Mouse (Mus musculus) stomach, embryonic 16.5 days (tissue): ENCODE results near the gene Muc3a. TPM values are rescaled to one million over a fixed set of nuclear protein-coding genes. Genes with fewer than 3 reads are reported as not detected.

ENCODE experiments used
- ATAC-seq: fragments of 200-750 bp; cut with Nextera tagmentation; 2 replicates; pipeline ENCODE4 v1.8.0; 2017; ENCODE audit warnings: moderate number of reproducible peaks, moderate TSS enrichment; ENCODE audit not compliant: insufficient read depth, low FRiP score
- H3K27ac ChIP-seq: fragments of 300-500 bp; sonication (generic); 2 replicates; pipeline ENCODE4 v1.5.1; 2014; ENCODE audit warnings: low read length
- H3K27me3 ChIP-seq: fragments of 300-500 bp; sonication (generic); 2 replicates; pipeline ENCODE4 v1.6.1; 2014; ENCODE audit warnings: low read length, control low read depth, mixed read lengths; ENCODE audit not compliant: control insufficient read depth, insufficient read depth
- H3K36me3 ChIP-seq: fragments of 300-500 bp; sonication (generic); 2 replicates; pipeline ENCODE4 v1.6.1; 2014; ENCODE audit warnings: low read length; ENCODE audit not compliant: control insufficient read depth, insufficient read depth
- H3K4me1 ChIP-seq: fragments of 300-500 bp; sonication (generic); 2 replicates; pipeline ENCODE4 v1.6.1; 2014; ENCODE audit warnings: low read length, control low read depth, mixed read lengths; ENCODE audit not compliant: control insufficient read depth, insufficient read depth
- H3K4me2 ChIP-seq: fragments of 300-500 bp; sonication (generic); 2 replicates; pipeline ENCODE4 v1.6.1; 2014; ENCODE audit warnings: low read depth, low read length, mixed read lengths
- H3K4me3 ChIP-seq: fragments of 300-500 bp; sonication (generic); replicated peaks from 2 replicates; pipeline ENCODE4 v1.5.1; 2014; ENCODE audit warnings: mild to moderate bottlenecking, low read length
- H3K9ac ChIP-seq: fragments of 300-500 bp; sonication (generic); 2 replicates; pipeline ENCODE4 v1.6.1; 2014; ENCODE audit warnings: low read length
- H3K9me3 ChIP-seq: fragments of 300-500 bp; sonication (generic); replicated peaks from 2 replicates; pipeline ENCODE4 v1.6.1; 2016; ENCODE audit warnings: low read length, control low read depth; ENCODE audit not compliant: control insufficient read depth
- WGBS: fragments of 180-500 bp; shearing (Covaris S2); extraction: QIAGEN DNeasy Blood & Tissue Kit; methylation state at CpG from one replicate; pipeline ENCODE4 v1.1.7; 2014; 5-methylcytosine and 5-hydroxymethylcytosine counted together
- polyA plus RNA-seq: library from polyadenylated mRNA; unstranded; fragments of >200 nt; fragmentation: Nextera tagmentation; extraction: Ambion mirVana; gene quantifications from 2 replicates; pipeline ENCODE4 v1.2.1, GENCODE M21; 2015

Muc3a gene
- polyA plus RNA-seq, 1 experiment from 2014 or later: 1.1 TPM

GRCm38 (mm10) chr5:137179646-137180374 is 32.4 kb downstream of the Muc3a start:
- H3K36me3 ChIP-seq: no peaks in the 10 kb centered on the region
- H3K27me3 ChIP-seq: no peaks in the 10 kb centered on the region
- ATAC-seq: no peak
- H3K4me2 ChIP-seq: no peak overlapping the region
- 72% methylated on average over 8 of the region's 8 CpGs for WGBS
- H3K27ac ChIP-seq: no peak overlapping the region
- H3K9ac ChIP-seq: no peak overlapping the region
- no peak overlapping the region for H3K4me3 ChIP-seq
- no peaks in the 10 kb centered on the region for H3K9me3 ChIP-seq
- H3K4me1 ChIP-seq: no peaks in the 10 kb centered on the region

- H3K4me2 ChIP-seq: no peak overlapping the region
- no peak overlapping the region for H3K9ac ChIP-seq
- H3K4me1 ChIP-seq: no peaks in the 10 kb centered on the region
- H3K27me3 ChIP-seq: no peaks in the 10 kb centered on the region
- H3K36me3 ChIP-seq: no peaks in the 10 kb centered on the region
- 59% methylated on average over 6 of the region's 6 CpGs for WGBS
- H3K4me3 ChIP-seq: no peak overlapping the region
- no peak overlapping the region for H3K27ac ChIP-seq
- H3K9me3 ChIP-seq: no peaks in the 10 kb centered on the region
- no peak for ATAC-seq
Observed at GRCm38 (mm10) chr5:137173967-137174366, 38.2 kb downstream of the Muc3a start.

GRCm38 (mm10) chr5:137172591-137172990 is 39.6 kb downstream of the Muc3a start:
- H3K4me2 ChIP-seq: no peak overlapping the region
- no peak overlapping the region for H3K27ac ChIP-seq
- no peaks in the 10 kb centered on the region for H3K27me3 ChIP-seq
- no peaks in the 10 kb centered on the region for H3K36me3 ChIP-seq
- H3K4me3 ChIP-seq: no peak overlapping the region
- H3K9me3 ChIP-seq: no peaks in the 10 kb centered on the region
- H3K4me1 ChIP-seq: no peaks in the 10 kb centered on the region
- H3K9ac ChIP-seq: no peak overlapping the region
- ATAC-seq: no peak
- WGBS: 6% methylated on average over 1 of the region's 1 CpGs

- Histone ChIP-seq H3K4me2 (no peak overlapping the region), H3K9ac (no peak overlapping the region), H3K4me1 (no peaks in the 10 kb centered on the region), H3K27me3 (no peaks in the 10 kb centered on the region), H3K4me3 (no peak overlapping the region), H3K27ac (no peak overlapping the region), H3K9me3 (no peaks in the 10 kb centered on the region), H3K36me3 (no peaks in the 10 kb centered on the region)
- WGBS: 49% methylated on average over 7 of the region's 7 CpGs
- no peak for ATAC-seq
Observed at GRCm38 (mm10) chr5:137171478-137171877, 40.7 kb downstream of the Muc3a start.

- 68% methylated on average over 9 of the region's 9 CpGs for WGBS
Observed at GRCm38 (mm10) chr5:137170836-137171380, 41.3 kb downstream of the Muc3a start.

GRCm38 (mm10) chr5:137167539-137167938 is 44.6 kb downstream of the Muc3a start:
- H3K36me3 ChIP-seq: no peaks in the 10 kb centered on the region
- no peaks in the 10 kb centered on the region for H3K9me3 ChIP-seq
- peak; percentile 40; the same call in 1 of the 2 replicates for ATAC-seq
- H3K9ac ChIP-seq: no peak overlapping the region
- H3K4me1 ChIP-seq: no peaks in the 10 kb centered on the region
- no peaks in the 10 kb centered on the region for H3K27me3 ChIP-seq
- H3K4me2 ChIP-seq: no peak overlapping the region
- no peak overlapping the region for H3K27ac ChIP-seq
- H3K4me3 ChIP-seq: no peak overlapping the region
- 48% methylated on average over 6 of the region's 6 CpGs for WGBS

More at GRCm38 (mm10) chr5:137170836-137171380, 41.3 kb downstream of the Muc3a start:
- H3K36me3 ChIP-seq: no peaks in the 10 kb centered on the region
- H3K27ac ChIP-seq: no peak overlapping the region
- H3K4me3 ChIP-seq: no peak overlapping the region
- H3K9ac ChIP-seq: no peak overlapping the region
- no peaks in the 10 kb centered on the region for H3K9me3 ChIP-seq
- no peaks in the 10 kb centered on the region for H3K27me3 ChIP-seq
- no peaks in the 10 kb centered on the region for H3K4me1 ChIP-seq
- no peak for ATAC-seq
- H3K4me2 ChIP-seq: no peak overlapping the region

- H3K9ac ChIP-seq: no peak overlapping the region
- H3K36me3 ChIP-seq: no peaks in the 10 kb centered on the region
- H3K27ac ChIP-seq: no peak overlapping the region
- no peaks in the 10 kb centered on the region for H3K4me1 ChIP-seq
- 61% methylated on average over 9 of the region's 9 CpGs for WGBS
- H3K9me3 ChIP-seq: no peaks in the 10 kb centered on the region
- ATAC-seq: no peak
- no peak overlapping the region for H3K4me2 ChIP-seq
- H3K4me3 ChIP-seq: no peak overlapping the region
- no peaks in the 10 kb centered on the region for H3K27me3 ChIP-seq
Observed at GRCm38 (mm10) chr5:137166012-137166411, 46.2 kb downstream of the Muc3a start.

- no peak overlapping the region for H3K27ac ChIP-seq
- no peaks in the 10 kb centered on the region for H3K4me1 ChIP-seq
- no peaks in the 10 kb centered on the region for H3K36me3 ChIP-seq
- H3K4me3 ChIP-seq: no peak overlapping the region
- H3K4me2 ChIP-seq: no peak overlapping the region
- no peak overlapping the region for H3K9ac ChIP-seq
- H3K9me3 ChIP-seq: no peaks in the 10 kb centered on the region
- H3K27me3 ChIP-seq: no peaks in the 10 kb centered on the region
- 67% methylated on average over 4 of the region's 4 CpGs for WGBS
- no peak for ATAC-seq
Observed at GRCm38 (mm10) chr5:137161853-137162252, 50.3 kb downstream of the Muc3a start.

GRCm38 (mm10) chr5:137159461-137159860 is 52.7 kb downstream of the Muc3a start:
- Histone ChIP-seq H3K9me3 (no peaks in the 10 kb centered on the region), H3K36me3 (no peaks in the 10 kb centered on the region), H3K27me3 (no peaks in the 10 kb centered on the region), H3K9ac (no peak overlapping the region), H3K4me2 (no peak overlapping the region), H3K4me1 (no peaks in the 10 kb centered on the region), H3K27ac (no peak overlapping the region), H3K4me3 (no peak overlapping the region)
- WGBS: 27% methylated on average over 11 of the region's 11 CpGs
- no peak for ATAC-seq
